29 mouse cellular contexts compared by ENCODE assay signal in the genomic region with DNA sequence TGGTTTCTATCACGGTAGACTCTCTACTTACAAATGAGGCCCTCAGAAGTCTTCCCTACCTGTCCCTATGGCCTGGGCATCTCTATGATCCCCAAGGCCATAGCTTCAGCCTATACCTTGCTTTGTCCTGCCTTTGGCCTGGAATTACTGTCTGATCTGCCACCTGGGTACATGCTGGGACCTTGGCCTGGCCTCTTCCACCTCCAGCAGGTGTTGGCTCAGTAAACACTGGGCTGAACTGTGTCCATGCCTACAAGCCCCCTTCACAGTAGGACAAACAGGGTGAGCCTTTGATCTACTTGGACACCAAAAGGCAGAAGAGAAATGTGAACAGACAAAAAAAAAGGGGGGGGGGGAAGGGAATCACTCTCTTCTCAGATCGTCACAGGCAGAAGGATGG. TPM values are rescaled to one million over a fixed set of nuclear protein-coding genes. Genes with fewer than 3 reads are reported as not detected.
DNase-seq lines count a peak whose midpoint lies in the region; ATAC-seq and TF ChIP-seq lines count a peak whose summit lies in the region.
"Had no signal": no experiment of that assay in that cellular context is flagged by ENCODE, and none has a peak within 500 bp of the region (broad histone marks: within the 10 kb centered on the region; RNA-seq: fewer than 3 reads in every experiment).

No protein-coding gene starts in this region.

- no peak for ATAC-seq in forebrain, postnatal 0 days
- no peak for ATAC-seq in forebrain, embryonic 11.5 days (replicated peaks; ENCODE audit: low FRiP score)
- ATAC-seq: CD4-positive, CD25-positive, alpha-beta regulatory T cell, adult 4 months; liver, embryonic 12.5 days; liver, postnatal 0 days; midbrain, embryonic 13.5 days had no signal

- H3K27me3 ChIP-seq in forebrain, postnatal 0 days (ENCODE audit: insufficient read depth, low read length), result no peaks in the 10 kb centered on the region
- H3K27me3 ChIP-seq in forebrain, embryonic 11.5 days (ENCODE audit: control insufficient read depth, insufficient read depth, low read length), result no peaks in the 10 kb centered on the region
- H3K27me3 ChIP-seq: embryonic facial prominence, embryonic 13.5 days; hindbrain, embryonic 15.5 days; kidney, embryonic 15.5 days; liver, embryonic 12.5 days; midbrain, embryonic 13.5 days; neural tube, embryonic 13.5 days had no signal

- peak overlapping the region; percentile 15; the same call in 1 of the 2 replicates for H3K27ac ChIP-seq in forebrain, postnatal 0 days (ENCODE audit: low read depth, low read length)
- H3K27ac ChIP-seq in forebrain, embryonic 11.5 days (ENCODE audit: low read depth, low read length), result no peak overlapping the region
- H3K27ac ChIP-seq: embryonic facial prominence, embryonic 13.5 days; forebrain, embryonic 10.5 days; gastrocnemius, adult 2 months; heart, embryonic 13.5 days; kidney, embryonic 15.5 days; liver, embryonic 12.5 days; midbrain, embryonic 13.5 days had no signal

- H3K4me1 ChIP-seq in forebrain, postnatal 0 days (ENCODE audit: insufficient read depth), result peaks cover 16% of the 10 kb centered on the region
- H3K4me1 ChIP-seq in forebrain, embryonic 11.5 days (replicated peaks; ENCODE audit: control insufficient read depth, insufficient read depth, low read length), result no peaks in the 10 kb centered on the region; the same call in none of the 2 replicates
- H3K4me1 ChIP-seq: embryonic facial prominence, embryonic 13.5 days; heart, embryonic 13.5 days; kidney, embryonic 15.5 days; liver, embryonic 12.5 days; megakaryocyte, embryonic 14.5 days had no signal

- no peaks in the 10 kb centered on the region for H3K9me3 ChIP-seq in forebrain, postnatal 0 days (ENCODE audit: low read length)
- H3K9me3 ChIP-seq in forebrain, embryonic 11.5 days (ENCODE audit: control insufficient read depth, low read length), result no peaks in the 10 kb centered on the region
- H3K9me3 ChIP-seq: embryonic facial prominence, embryonic 13.5 days; forebrain, embryonic 10.5 days; heart, embryonic 13.5 days; hindbrain, embryonic 15.5 days; kidney, embryonic 15.5 days; liver, embryonic 12.5 days; megakaryocyte, embryonic 14.5 days; midbrain, embryonic 13.5 days; neural tube, embryonic 13.5 days had no signal

- no peak overlapping the region for H3K4me2 ChIP-seq in forebrain, postnatal 0 days (ENCODE audit: low read depth)
- no peak overlapping the region for H3K4me2 ChIP-seq in forebrain, embryonic 11.5 days (ENCODE audit: low read depth, low read length, severe bottlenecking)
- H3K4me2 ChIP-seq: embryonic facial prominence, embryonic 13.5 days; heart, embryonic 13.5 days; hindbrain, embryonic 15.5 days; kidney, embryonic 15.5 days; liver, embryonic 12.5 days; midbrain, embryonic 13.5 days; neural tube, embryonic 13.5 days had no signal

- no peak for DNase-seq in forebrain, postnatal 0 days
- no peak for DNase-seq in forebrain, embryonic 11.5 days (ENCODE audit: low spot score)
- peak; percentile 92 for DNase-seq in brain, adult 2 months (ENCODE audit: low read depth, low spot score)
- peak; percentile 90 for DNase-seq in cerebellum, adult 11-12 months
- DNase-seq in cerebellum, adult 9-11 months, result peak; percentile 92
- no peak for DNase-seq in heart, adult 8-10 months (ENCODE audit: low spot score)
- DNase-seq in kidney, postnatal 14 days, result no peak
- DNase-seq in layer of hippocampus, postnatal 10 days (ENCODE audit: low spot score in 2 of 2), result no peak
- DNase-seq: adrenal gland, postnatal 25 days; gastrocnemius, adult 2 months; gastrocnemius, postnatal 36 days; heart, adult 18-20 months; heart, postnatal 10 days; kidney, adult 18-20 months; kidney, postnatal 36 days; liver, postnatal 0 days; lung, postnatal 4 days; thymus, postnatal 4 days had no signal

- 63% methylated on average over 2 of the region's 2 CpGs for WGBS in forebrain, postnatal 0 days
- 98% methylated on average over 2 of the region's 2 CpGs for WGBS in forebrain, embryonic 11.5 days

- no peak for TF ChIP-seq CTCF in forebrain, postnatal 0 days (IDR thresholded peaks at IDR 0.05; ENCODE audit: low read depth)

- no peaks in the 10 kb centered on the region for H3K36me3 ChIP-seq in forebrain, postnatal 0 days (ENCODE audit: insufficient read depth)
- H3K36me3 ChIP-seq in forebrain, embryonic 11.5 days (ENCODE audit: control insufficient read depth, insufficient read depth, low read length), result no peaks in the 10 kb centered on the region
- H3K36me3 ChIP-seq: embryonic facial prominence, embryonic 13.5 days; forebrain, embryonic 10.5 days; heart, embryonic 13.5 days; hindbrain, embryonic 15.5 days; kidney, embryonic 15.5 days; liver, embryonic 12.5 days; midbrain, embryonic 13.5 days; neural tube, embryonic 13.5 days had no signal

- no peak overlapping the region for H3K9ac ChIP-seq in forebrain, postnatal 0 days
- no peak overlapping the region for H3K9ac ChIP-seq in forebrain, embryonic 11.5 days (ENCODE audit: low read length)
- H3K9ac ChIP-seq: embryonic facial prominence, embryonic 13.5 days; heart, embryonic 13.5 days; hindbrain, embryonic 15.5 days; kidney, embryonic 15.5 days; liver, embryonic 12.5 days; liver, postnatal 0 days; midbrain, embryonic 13.5 days; neural tube, embryonic 13.5 days had no signal

- no peak overlapping the region for H3K4me3 ChIP-seq in forebrain, postnatal 0 days (ENCODE audit: low read depth, low read length)
- no peak overlapping the region for H3K4me3 ChIP-seq in forebrain, embryonic 11.5 days (ENCODE audit: low read depth, low read length)
- H3K4me3 ChIP-seq: embryonic facial prominence, embryonic 13.5 days; forebrain, embryonic 10.5 days; gastrocnemius, adult 2 months; heart, embryonic 13.5 days; hindbrain, embryonic 15.5 days; kidney, embryonic 15.5 days; liver, embryonic 12.5 days; megakaryocyte, embryonic 14.5 days; midbrain, embryonic 13.5 days; neural tube, embryonic 13.5 days had no signal

RNA-seq across cellular contexts. Expression of a gene that starts 21.3 kb away (rescaled TPM):
- 20.1 and 21.8 TPM in 2 replicates for total RNA-seq in forebrain, postnatal 0 days (2014; rRNA removed)
- 6.6 and 8.5 TPM in 2 replicates for polyA plus RNA-seq in forebrain, postnatal 0 days (2015; fragmentation: Nextera tagmentation; extraction: Ambion mirVana)
- 0.25 and 0.32 TPM in 2 replicates for polyA plus RNA-seq in forebrain, embryonic 11.5 days (2014; fragmentation: Nextera tagmentation; extraction: Ambion mirVana)
- under 1 TPM in 3 of 4 experiments, not detected in 1; 0.08 to 0.28 (median 0.17) TPM for total RNA-seq in heart, adult 8-10 months (2022)
- total RNA-seq in layer of hippocampus, postnatal 10 days (2021), result 10 to 100 TPM; 28.4 to 28.8 TPM
- total RNA-seq: gastrocnemius, adult 2 months; gastrocnemius, postnatal 36 days; hematopoietic stem cell, adult 5-6 weeks had no signal
- polyA plus RNA-seq: heart, embryonic 13.5 days; liver, embryonic 12.5 days; liver, postnatal 0 days had no signal

RNA-seq across cellular contexts. Expression of a gene that starts 52.2 kb away (rescaled TPM):
- 10.7 and 12.5 TPM in 2 replicates for total RNA-seq in forebrain, postnatal 0 days (2014; rRNA removed)
- 12.3 and 21.7 TPM in 2 replicates for polyA plus RNA-seq in forebrain, postnatal 0 days (2015; fragmentation: Nextera tagmentation; extraction: Ambion mirVana)
- polyA plus RNA-seq in forebrain, embryonic 11.5 days (2014; fragmentation: Nextera tagmentation; extraction: Ambion mirVana), result 0.15 and 0.17 TPM in 2 replicates
- total RNA-seq in heart, adult 8-10 months (2022), result not detected
- total RNA-seq in layer of hippocampus, postnatal 10 days (2021), result 10 to 100 TPM; 14.0 to 16.8 TPM
- total RNA-seq: gastrocnemius, adult 2 months; gastrocnemius, postnatal 36 days; heart, adult 18-20 months; heart, postnatal 10 days; hematopoietic stem cell, adult 5-6 weeks had no signal
- polyA plus RNA-seq: forebrain, embryonic 10.5 days; liver, embryonic 12.5 days; liver, postnatal 0 days had no signal

RNA-seq across cellular contexts. Expression of a gene that starts 59.9 kb away (rescaled TPM):
- 9.2 and 9.9 TPM in 2 replicates for total RNA-seq in forebrain, postnatal 0 days (2014; rRNA removed)
- 7.1 and 12.2 TPM in 2 replicates for polyA plus RNA-seq in forebrain, postnatal 0 days (2015; fragmentation: Nextera tagmentation; extraction: Ambion mirVana)
- polyA plus RNA-seq in forebrain, embryonic 11.5 days (2014; fragmentation: Nextera tagmentation; extraction: Ambion mirVana), result 0.49 and 0.84 TPM in 2 replicates
- under 1 TPM in 2 of 4 experiments, not detected in 2; 0.16 to 0.47 TPM for total RNA-seq in heart, adult 8-10 months (2022)
- total RNA-seq in layer of hippocampus, postnatal 10 days (2021), result 1 to 10 TPM; 2.9 to 3.7 TPM
- total RNA-seq: gastrocnemius, postnatal 36 days; heart, adult 18-20 months had no signal
- polyA plus RNA-seq: CD4-positive, CD25-positive, alpha-beta regulatory T cell, adult 4 months; liver, postnatal 0 days had no signal

Comparison
In these comparisons a context has a peak if more than half of its experiments do, and no peak if none do; other contexts are left out.
1. DNase-seq: peak in brain, adult 2 months (single experiment), cerebellum, adult 11-12 months (single experiment) and cerebellum, adult 9-11 months (single experiment); none in forebrain, postnatal 0 days (single experiment), forebrain, embryonic 11.5 days (single experiment), heart, adult 8-10 months (single experiment), kidney, postnatal 14 days (single experiment) and layer of hippocampus, postnatal 10 days (0 of 2).
2. RNA of a gene that starts 21.3 kb away (total RNA-seq): 28.4 to 28.8 TPM in layer of hippocampus, postnatal 10 days and 20.1 to 21.8 TPM in forebrain, postnatal 0 days; 0.08 to 0.28 TPM in heart, adult 8-10 months; every median in the first group is over 10 times any median in the second.
3. RNA of a gene that starts 52.2 kb away (total RNA-seq): 14.0 to 16.8 TPM in layer of hippocampus, postnatal 10 days and 10.7 to 12.5 TPM in forebrain, postnatal 0 days; not detected in heart, adult 8-10 months; every median in the first group is over 10 times any median in the second.